Mouse (Mus musculus): ENCODE results near the gene Rims3.

Rims3 gene

GRCm38 (mm10) chr4:120904533-120904932, 49.9 kb downstream of the Rims3 start:
- ChIA-PET CTCF (no interaction called here), POLR2A (interaction anchor here in 1 of 4 experiments (0.7 kb wide), 1 partner anchor 11 kb away, joined by 3 read pairs; no protein-coding TSS in a partner anchor)

DNA sequence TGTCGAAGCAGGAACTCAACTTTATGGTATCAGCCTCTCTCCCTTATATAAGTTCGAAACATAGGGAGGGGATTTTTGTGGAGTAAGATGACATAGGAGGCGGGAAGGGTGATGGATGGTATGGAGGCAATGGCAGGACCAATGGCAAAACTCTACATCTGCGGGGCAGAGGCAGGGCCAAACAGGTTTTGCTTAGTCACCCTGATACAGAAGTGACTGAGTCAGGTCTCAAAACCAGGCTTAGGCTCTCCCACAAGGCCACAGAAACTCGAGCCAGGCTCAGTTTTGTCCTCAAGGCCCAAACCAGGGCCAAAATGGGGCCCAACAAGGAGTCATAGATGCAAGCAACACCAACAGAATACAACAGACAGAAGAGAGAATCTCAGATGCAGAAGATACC, 51.0 kb downstream of the Rims3 start:
- POLR2A ChIA-PET, result no interaction called here
- CTCF ChIA-PET, result no interaction called here

DNA sequence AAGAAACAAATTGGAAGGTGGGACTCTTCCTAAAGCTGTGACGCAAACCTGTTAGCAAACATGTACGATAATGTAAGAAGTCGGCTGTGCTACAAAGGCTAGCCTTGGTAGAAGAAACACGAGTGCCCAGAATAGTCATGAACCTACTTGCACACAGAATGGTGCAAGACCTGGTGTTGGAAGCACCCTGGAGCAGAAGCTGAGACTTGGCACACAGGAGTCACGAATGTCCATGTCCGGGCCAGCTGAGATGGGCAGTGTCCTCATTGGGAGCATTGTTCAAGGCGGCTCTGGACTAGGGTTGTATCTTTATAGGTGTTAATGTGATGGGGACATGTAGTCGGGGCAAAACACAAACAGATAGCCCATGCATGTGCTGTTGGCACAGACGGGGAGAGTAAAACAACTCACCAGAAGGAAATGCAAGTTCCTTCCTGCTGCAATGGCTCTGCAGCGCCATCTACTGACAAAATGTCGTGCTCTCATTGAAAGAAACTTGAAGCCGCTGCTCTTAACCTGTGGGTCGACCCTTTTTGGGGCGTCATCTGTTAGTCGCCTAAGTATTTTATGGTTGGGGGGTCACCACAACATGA, 55.0 kb downstream of the Rims3 start:
- ChIA-PET POLR2A (interaction anchor here in 3 of 4 experiments (0.5 to 1.2 kb wide), 6 partner anchors 15 to 467 kb away, joined by 3 to 6 read pairs (median 3); partner anchors contain the start of genes Ctps (in 1 of the 3) and Exo5 (in 1 of the 3)), CTCF (interaction anchor here (0.7 to 1.6 kb wide), 11 partner anchors 15 to 320 kb away, joined by 3 to 10 read pairs (median 7); partner anchors contain the start of gene Exo5 (in 1 of the 4))

- CTCF ChIA-PET, result interaction anchor here in 1 of 4 experiments (1.0 kb wide), 1 partner anchor 321 kb away, joined by 3 read pairs; no protein-coding TSS in a partner anchor
- POLR2A ChIA-PET, result interaction anchor here in 1 of 4 experiments (1.5 kb wide), 1 partner anchor 14 kb away, joined by 3 read pairs; the partner anchor contains the start of gene Exo5
These were observed 56.5 kb downstream of the Rims3 start for GRCm38 (mm10) chr4:120911086-120911485.

GRCm38 (mm10) chr4:120912866-120913265, 58.2 kb downstream of the Rims3 start:
- CTCF ChIA-PET, result interaction anchor here in 3 of 4 experiments (0.7 to 1.3 kb wide), 4 partner anchors 47 to 323 kb away, joined by 3 to 4 read pairs (median 4); no protein-coding TSS in a partner anchor
- POLR2A ChIA-PET, result interaction anchor here in 3 of 4 experiments (0.6 to 1.5 kb wide), 4 partner anchors 9 to 12 kb away, joined by 3 to 4 read pairs (median 3); partner anchors contain the start of gene Exo5 (in 3 of the 3)

GRCm38 (mm10) chr4:120913443-120913842, 58.8 kb downstream of the Rims3 start:
- POLR2A ChIA-PET, result interaction anchor here in 2 of 4 experiments (0.6 to 1.3 kb wide), 3 partner anchors 8 to 12 kb away, joined by 3 to 4 read pairs (median 3); partner anchors contain the start of gene Exo5 (in 2 of the 2)
- CTCF ChIA-PET, result interaction anchor here in 3 of 4 experiments (0.6 to 1.3 kb wide), 7 partner anchors 47 to 944 kb away, joined by 3 to 4 read pairs (median 4); no protein-coding TSS in a partner anchor

GRCm38 (mm10) chr4:120913861-120914260, 59.2 kb downstream of the Rims3 start:
- POLR2A ChIA-PET, result interaction anchor here in 2 of 4 experiments (0.8 to 1.3 kb wide), 3 partner anchors 8 to 344 kb away, joined by 3 to 4 read pairs (median 3); partner anchors contain the start of genes Ctps (in 1 of the 2) and Exo5 (in 1 of the 2)

GRCm38 (mm10) chr4:120914501-120914900, 59.9 kb downstream of the Rims3 start:
- CTCF ChIA-PET, result interaction anchor here in 1 of 4 experiments (1.0 to 1.3 kb wide), 2 partner anchors 64 to 234 kb away, joined by 3 to 5 read pairs; no protein-coding TSS in a partner anchor
- POLR2A ChIA-PET, result interaction anchor here in 3 of 4 experiments (1.3 to 2.2 kb wide), 5 partner anchors 10 to 345 kb away, joined by 3 to 11 read pairs (median 5); partner anchors contain the start of genes Exo5 (in 3 of the 3) and Ctps (in 1 of the 3)

More at GRCm38 (mm10) chr4:120913861-120914260, 59.2 kb downstream of the Rims3 start:
- CTCF ChIA-PET, result interaction anchor here in 2 of 4 experiments (0.6 to 0.7 kb wide), 4 partner anchors 46 to 944 kb away, joined by 3 to 4 read pairs (median 4); no protein-coding TSS in a partner anchor

- CTCF ChIA-PET, result no interaction called here
- POLR2A ChIA-PET, result interaction anchor here in 1 of 4 experiments (0.8 to 1.3 kb wide), 5 partner anchors 8 to 275 kb away, joined by 3 to 4 read pairs (median 3); partner anchors contain the start of gene Zfp69
These were observed 66.8 kb downstream of the Rims3 start for GRCm38 (mm10) chr4:120921461-120921860.

DNA sequence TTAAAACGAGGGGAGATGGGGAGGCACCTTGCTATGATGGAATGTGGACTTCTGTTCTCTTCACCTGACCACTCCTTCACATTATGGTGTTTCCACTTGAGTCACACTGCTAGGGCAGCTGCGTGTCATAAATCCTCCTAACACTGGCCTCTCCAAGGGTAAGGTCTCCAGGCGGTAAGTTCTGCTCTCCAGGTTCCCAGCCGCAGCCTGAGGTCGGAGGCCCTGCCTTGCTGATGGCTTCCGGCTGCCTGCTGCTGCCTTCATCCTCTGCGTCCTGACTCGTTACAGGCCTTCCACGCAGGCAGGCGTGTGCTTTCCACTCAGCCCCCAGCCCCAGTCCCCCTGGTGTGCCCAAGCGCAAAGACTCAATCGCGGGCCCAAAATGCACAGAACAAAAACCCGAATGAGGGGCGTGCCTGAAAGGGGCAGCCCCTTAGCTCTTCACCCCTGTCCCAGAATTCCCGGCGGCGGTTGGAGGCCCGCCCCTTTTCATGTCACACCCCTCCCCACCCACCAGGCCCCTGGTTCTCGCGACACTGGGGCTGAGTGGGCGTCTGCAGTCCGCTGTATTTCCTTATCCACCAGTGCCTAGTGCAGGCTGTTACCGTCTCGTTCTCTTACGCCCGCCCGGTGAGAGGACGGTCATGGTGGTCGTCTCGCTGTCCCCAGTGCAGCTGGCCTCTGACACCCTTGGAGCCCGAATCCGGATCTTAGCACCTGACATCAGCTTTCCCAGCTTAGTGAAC, 70.1 kb downstream of the Rims3 start, which contains the start of gene Exo5:
Exo5 (minus strand) TSS at position 464 of the 746 bp plus-strand sequence.
- CTCF ChIA-PET, result interaction anchor here in 2 of 4 experiments (0.6 to 1.3 kb wide), 8 partner anchors 15 to 708 kb away, joined by 3 to 8 read pairs (median 4); no protein-coding TSS in a partner anchor
- POLR2A ChIA-PET, result interaction anchor here in 3 of 4 experiments (0.5 to 2.5 kb wide), 84 partner anchors 9 to 1911 kb away, joined by 3 to 38 read pairs (median 4); partner anchors contain the start of genes Ctps (in 3 of the 3), Zfp69 (in 3 of the 3), Rims3 (in 2 of the 3) and Smap2 (in 2 of the 3)

GRCm38 (mm10) chr4:120925386-120925785, 70.8 kb downstream of the Rims3 start:
- ChIA-PET POLR2A (interaction anchor here in 3 of 4 experiments (0.6 to 2.5 kb wide), 53 partner anchors 9 to 1910 kb away, joined by 3 to 38 read pairs (median 5); partner anchors contain the start of genes Zfp69 (in 3 of the 3), Rims3 (in 2 of the 3), Smap2 (in 2 of the 3) and Cited4 (in 1 of the 3)), CTCF (interaction anchor here in 2 of 4 experiments (0.6 to 1.3 kb wide), 4 partner anchors 103 to 709 kb away, joined by 3 to 8 read pairs (median 4); no protein-coding TSS in a partner anchor)

DNA sequence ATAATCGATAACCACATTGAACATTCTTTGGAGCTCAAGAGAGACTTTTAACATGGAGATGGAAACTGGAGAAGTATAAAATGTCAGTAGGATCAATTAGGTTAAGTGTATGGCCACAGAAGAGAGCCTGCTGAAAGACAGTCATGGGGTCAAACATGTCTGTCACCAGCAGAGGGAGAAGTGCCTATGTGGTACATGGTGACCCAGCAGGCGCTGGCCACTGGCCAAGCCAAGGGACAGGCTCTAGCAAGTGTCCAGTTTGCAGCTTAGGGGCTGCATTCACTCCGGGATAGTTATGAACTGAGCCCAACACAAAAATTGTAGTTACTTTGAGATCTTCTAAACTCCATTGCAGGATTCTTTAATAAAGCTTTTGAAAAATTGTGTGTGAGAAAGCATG, 74.1 kb downstream of the Rims3 start:
- ChIA-PET CTCF (no interaction called here), POLR2A (interaction anchor here in 1 of 4 experiments (0.9 to 1.7 kb wide), 5 partner anchors 13 to 286 kb away, joined by 3 to 6 read pairs (median 4); partner anchors contain the start of genes Rlf and Zfp69)

DNA sequence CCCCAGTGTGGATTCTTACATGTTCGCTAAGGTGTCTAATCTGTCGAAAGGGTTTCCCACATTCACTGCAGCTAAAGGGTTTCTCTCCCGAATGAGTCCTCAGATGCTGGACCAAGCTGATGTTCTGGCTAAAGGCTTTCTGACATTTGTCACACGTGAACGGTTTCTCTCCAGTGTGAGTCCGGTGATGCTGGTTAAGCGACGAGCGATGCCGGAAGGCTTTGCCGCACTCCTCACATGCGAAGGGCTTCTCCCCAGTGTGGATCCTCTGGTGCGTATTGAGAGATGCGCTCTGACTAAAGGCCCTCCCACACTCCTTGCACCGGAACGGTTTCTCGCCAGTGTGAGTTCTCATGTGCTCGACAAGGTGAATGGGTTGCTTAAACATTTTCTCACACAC, 76.1 kb downstream of the Rims3 start:
- ChIA-PET POLR2A (interaction anchor here in 2 of 4 experiments (0.7 to 1.7 kb wide), 4 partner anchors 19 to 100 kb away, joined by 3 read pairs; partner anchors contain the start of gene Zfp69 (in 1 of the 2)), CTCF (interaction anchor here in 2 of 4 experiments (0.9 kb wide), 2 partner anchors 20 to 248 kb away, joined by 3 read pairs; partner anchors contain the start of gene Zfp69 (in 1 of the 2))

GRCm38 (mm10) chr4:120935006-120935405, 80.4 kb downstream of the Rims3 start:
- ChIA-PET CTCF (interaction anchor here in 1 of 4 experiments (0.5 to 1.4 kb wide), 2 partner anchors 9 to 163 kb away, joined by 3 to 4 read pairs; no protein-coding TSS in a partner anchor), POLR2A (interaction anchor here in 2 of 4 experiments (0.9 to 2.2 kb wide), 3 partner anchors 10 to 16 kb away, joined by 3 to 13 read pairs (median 7); partner anchors contain the start of genes Exo5 (in 2 of the 2) and Zfp69 (in 1 of the 2))

Data from embryonic stem cell, embryonic (primary cell).